Mouse (Mus musculus) hindbrain, postnatal 0 days (tissue): ENCODE data around the gene R3hcc1l. TPM values are rescaled to one million over a fixed set of nuclear protein-coding genes. Genes with fewer than 3 reads are reported as not detected.

ENCODE experiments used
- ATAC-seq: fragments of 200-750 bp; cut with Nextera tagmentation; 2 replicates; pipeline ENCODE4 v1.8.0; 2017; ENCODE audit warnings: mild to moderate bottlenecking, moderate TSS enrichment, moderate library complexity
- DNase-seq: peaks from one replicate; pipeline ENCODE4 v3.0.0-alpha.2; 2015; ENCODE audit warnings: low spot score
- H3K27ac ChIP-seq: fragments of 300-500 bp; sonication (generic); 2 replicates; pipeline ENCODE4 v1.5.1; 2014; ENCODE audit warnings: mild to moderate bottlenecking
- H3K27me3 ChIP-seq: fragments of 300-500 bp; sonication (generic); 2 replicates; pipeline ENCODE4 v1.6.1; 2014; ENCODE audit warnings: low read length, mixed read lengths; ENCODE audit not compliant: insufficient read depth
- H3K36me3 ChIP-seq: fragments of 300-500 bp; sonication (generic); 2 replicates; pipeline ENCODE4 v1.6.1; 2014; ENCODE audit warnings: low read length, mixed read lengths; ENCODE audit not compliant: insufficient read depth
- H3K4me1 ChIP-seq: fragments of 300-500 bp; sonication (generic); 2 replicates; pipeline ENCODE4 v1.6.1; 2014; ENCODE audit warnings: antibody characterized with exemption, low read length, mixed read lengths; ENCODE audit not compliant: insufficient read depth
- H3K4me2 ChIP-seq: fragments of 300-500 bp; sonication (generic); 2 replicates; pipeline ENCODE4 v1.6.1; 2014; ENCODE audit warnings: low read depth, mild to moderate bottlenecking, low read length, moderate library complexity, mixed read lengths
- H3K4me3 ChIP-seq: fragments of 300-500 bp; sonication (generic); 2 replicates; pipeline ENCODE4 v1.5.1; 2014; ENCODE audit warnings: low read length
- H3K9ac ChIP-seq: fragments of 300-500 bp; sonication (generic); replicated peaks from 2 replicates; pipeline ENCODE4 v1.6.1; 2014; ENCODE audit warnings: mild to moderate bottlenecking, low read length, moderate library complexity, mixed read lengths
- H3K9me3 ChIP-seq: fragments of 300-500 bp; sonication (generic); 2 replicates; pipeline ENCODE4 v1.6.1; 2016; ENCODE audit warnings: low read length, mixed read lengths
- CTCF ChIP-seq: IDR thresholded peaks from 2 replicates; pipeline ENCODE4 v1.5.1; 2016; ENCODE audit warnings: antibody characterized with exemption, control low read depth, low read depth
- WGBS: fragments of 180-500 bp; shearing (Covaris S2); extraction: QIAGEN DNeasy Blood & Tissue Kit; methylation state at CpG from one replicate; pipeline ENCODE4 v1.1.7; 2014; 5-methylcytosine and 5-hydroxymethylcytosine counted together
- polyA plus RNA-seq: library from polyadenylated mRNA; unstranded; fragments of >200 nt; fragmentation: Nextera tagmentation; extraction: Ambion mirVana; gene quantifications from 2 replicates; pipeline ENCODE4 v1.2.1, GENCODE M21; 2015
- total RNA-seq: library from RNA; depleted of rRNA; stranded (reverse); fragments of >200 nt; gene quantifications from 2 replicates; pipeline ENCODE4 v1.2.3, GENCODE M21; 2014; rRNA removed

R3hcc1l gene
- total and polyA plus RNA-seq, 2 experiments from 2014 or later = 7.2 to 8.8 TPM

- Histone ChIP-seq H3K27me3 (no peaks in the 10 kb centered on the region), H3K27ac (peak overlapping the region; percentile 11; the same call in 1 of the 2 replicates), H3K9ac (no peak overlapping the region), H3K4me1 (no peaks in the 10 kb centered on the region), H3K4me3 (no peak overlapping the region), H3K36me3 (no peaks in the 10 kb centered on the region), H3K9me3 (no peaks in the 10 kb centered on the region), H3K4me2 (no peak overlapping the region)
- 50% methylated on average over 8 of the region's 8 CpGs for WGBS
- ATAC-seq (no peak), DNase-seq (no peak)
- no peak for TF ChIP-seq CTCF
Observed at GRCm38 (mm10) chr19:42638604-42639481, 120.3 kb downstream of the R3hcc1l start.

DNA sequence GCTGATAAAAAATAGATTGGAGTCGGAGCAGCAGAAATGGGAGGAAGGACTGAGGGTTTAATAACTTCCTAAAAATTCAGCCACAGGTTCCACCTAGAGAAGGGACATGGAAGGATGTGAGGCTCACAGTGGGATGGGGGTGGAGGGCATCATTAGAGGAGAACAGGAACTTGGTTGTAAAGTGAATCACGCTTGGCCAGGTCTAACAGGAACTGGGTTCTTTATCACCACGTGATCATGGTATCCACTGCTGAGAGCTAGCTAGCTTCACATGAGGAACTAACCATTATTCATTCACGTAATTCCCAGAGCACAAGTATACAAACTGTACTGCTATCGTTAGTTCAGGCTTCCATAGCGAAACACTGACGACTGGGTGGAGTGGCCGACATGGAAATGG lies 121.0 kb downstream of the R3hcc1l start:
- DNase-seq (no peak), ATAC-seq (no peak)
- no peak overlapping the region for H3K9ac ChIP-seq
- H3K27ac ChIP-seq = no peak overlapping the region
- no peaks in the 10 kb centered on the region for H3K27me3 ChIP-seq
- no peak overlapping the region for H3K4me3 ChIP-seq
- no peak for TF ChIP-seq CTCF
- no peaks in the 10 kb centered on the region for H3K9me3 ChIP-seq
- H3K4me1 ChIP-seq = no peaks in the 10 kb centered on the region
- H3K36me3 ChIP-seq = no peaks in the 10 kb centered on the region
- H3K4me2 ChIP-seq = no peak overlapping the region
- 73% methylated on average over 8 of the region's 8 CpGs for WGBS

GRCm38 (mm10) chr19:42640211-42640610 lies 121.7 kb downstream of the R3hcc1l start:
- WGBS = 78% methylated on average over 9 of the region's 9 CpGs
- ATAC-seq = no peak

More at GRCm38 (mm10) chr19:42640211-42640610, 121.7 kb downstream of the R3hcc1l start:
- H3K27ac ChIP-seq = no peak overlapping the region
- H3K4me2 ChIP-seq = no peak overlapping the region
- no peaks in the 10 kb centered on the region for H3K9me3 ChIP-seq
- no peaks in the 10 kb centered on the region for H3K27me3 ChIP-seq
- no peaks in the 10 kb centered on the region for H3K4me1 ChIP-seq
- no peak overlapping the region for H3K9ac ChIP-seq
- DNase-seq = no peak
- TF ChIP-seq CTCF = no peak
- no peak overlapping the region for H3K4me3 ChIP-seq
- H3K36me3 ChIP-seq = no peaks in the 10 kb centered on the region

Other genes starting within 250 kb of the R3hcc1l start
- 31.3 and 34.8 TPM in 2 replicates for gene Crtac1, start 87.0 kb upstream of the R3hcc1l start, total RNA-seq
- 50.2 and 53.1 TPM in 2 replicates for gene Crtac1, start 87.0 kb upstream of the R3hcc1l start, polyA plus RNA-seq
- 0.72 and 0.78 TPM in 2 replicates for gene Loxl4, start 94.1 kb downstream of the R3hcc1l start, total RNA-seq
- gene Loxl4, start 94.1 kb downstream of the R3hcc1l start, polyA plus RNA-seq = 0.18 TPM in 1 of 2 replicates, not detected in the other
- 1.9 and 3.5 TPM in 2 replicates for gene Pyroxd2, start 234.0 kb downstream of the R3hcc1l start, total RNA-seq
- 2.6 and 3.7 TPM in 2 replicates for gene Pyroxd2, start 234.0 kb downstream of the R3hcc1l start, polyA plus RNA-seq